Mouse (Mus musculus) midbrain, embryonic 16.5 days (tissue): Measurements from ENCODE around the gene Foxred2. TPM values are rescaled to one million over a fixed set of nuclear protein-coding genes. Genes with fewer than 3 reads are reported as not detected.

Experiments
- ATAC-seq: fragments of 200-750 bp; cut with Nextera tagmentation; 2 replicates; pipeline ENCODE4 v1.8.0; 2017; ENCODE audit warnings: moderate TSS enrichment
- H3K27ac ChIP-seq: fragments of 300-500 bp; sonication (generic); 2 replicates; pipeline ENCODE4 v1.5.1; 2014; ENCODE audit warnings: mild to moderate bottlenecking, low read length, mixed read lengths
- H3K27me3 ChIP-seq: fragments of 300-500 bp; sonication (generic); 2 replicates; pipeline ENCODE4 v1.6.1; 2014; ENCODE audit warnings: low read depth, low read length, mixed read lengths; ENCODE audit not compliant: control insufficient read depth, insufficient read depth
- H3K36me3 ChIP-seq: fragments of 300-500 bp; sonication (generic); 2 replicates; pipeline ENCODE4 v1.6.1; 2014; ENCODE audit warnings: mild to moderate bottlenecking, low read length, moderate library complexity, mixed read lengths; ENCODE audit not compliant: control insufficient read depth, insufficient read depth
- H3K4me1 ChIP-seq: fragments of 300-500 bp; sonication (generic); 2 replicates; pipeline ENCODE4 v1.6.1; 2014; ENCODE audit warnings: mild to moderate bottlenecking, low read length, mixed read lengths; ENCODE audit not compliant: control insufficient read depth, insufficient read depth
- H3K4me2 ChIP-seq: fragments of 300-500 bp; sonication (generic); 2 replicates; pipeline ENCODE4 v1.6.1; 2014; ENCODE audit warnings: mild to moderate bottlenecking, low read length, mixed read lengths
- H3K4me3 ChIP-seq: fragments of 300-500 bp; sonication (generic); 2 replicates; pipeline ENCODE4 v1.5.1; 2014; ENCODE audit warnings: low read depth, mild to moderate bottlenecking, low read length, moderate library complexity, mixed read lengths
- H3K9ac ChIP-seq: fragments of 300-500 bp; sonication (generic); 2 replicates; pipeline ENCODE4 v1.6.1; 2014; ENCODE audit warnings: low read depth, low read length, mixed read lengths
- H3K9me3 ChIP-seq: fragments of 300-500 bp; sonication (generic); replicated peaks from 2 replicates; pipeline ENCODE4 v1.6.1; 2014; ENCODE audit warnings: mild to moderate bottlenecking, low read length, mixed read lengths; ENCODE audit not compliant: control insufficient read depth, poor library complexity, severe bottlenecking
- WGBS: fragments of 180-500 bp; shearing (Covaris S2); extraction: QIAGEN DNeasy Blood & Tissue Kit; methylation state at CpG from one replicate; pipeline ENCODE4 v1.1.7; 2014; 5-methylcytosine and 5-hydroxymethylcytosine counted together
- polyA plus RNA-seq: library from polyadenylated mRNA; unstranded; fragments of >200 nt; fragmentation: Nextera tagmentation; extraction: Ambion mirVana; gene quantifications from 2 replicates; pipeline ENCODE4 v1.2.1, GENCODE M21; 2015

The Foxred2 gene
- polyA plus RNA-seq, 1 experiment from 2014 or later = 11.0 TPM

GRCm38 (mm10) chr15:77904363-77904892, 52.1 kb downstream of the Foxred2 start:
- Histone ChIP-seq H3K4me1 (peaks cover 7% of the 10 kb centered on the region; the same call in 1 of the 2 replicates), H3K4me2 (no peak overlapping the region), H3K36me3 (no peaks in the 10 kb centered on the region), H3K9ac (no peak overlapping the region), H3K4me3 (no peak overlapping the region), H3K27me3 (peaks cover 6% of the 10 kb centered on the region), H3K9me3 (no peaks in the 10 kb centered on the region), H3K27ac (no peak overlapping the region)
- 37% methylated on average over 12 of the region's 12 CpGs for WGBS
- ATAC-seq = no peak

GRCm38 (mm10) chr15:77903176-77903575, 53.3 kb downstream of the Foxred2 start:
- Histone ChIP-seq H3K4me3 (no peak overlapping the region), H3K36me3 (no peaks in the 10 kb centered on the region), H3K9ac (no peak overlapping the region), H3K27ac (no peak overlapping the region), H3K9me3 (no peaks in the 10 kb centered on the region), H3K4me2 (no peak overlapping the region), H3K27me3 (peaks cover 6% of the 10 kb centered on the region), H3K4me1 (peaks cover 7% of the 10 kb centered on the region; the same call in 1 of the 2 replicates)
- WGBS = 48% methylated on average over 5 of the region's 5 CpGs
- ATAC-seq = no peak

- Histone ChIP-seq H3K27ac (no peak overlapping the region), H3K9ac (no peak overlapping the region), H3K4me2 (no peak overlapping the region), H3K4me1 (no peaks in the 10 kb centered on the region), H3K36me3 (no peaks in the 10 kb centered on the region), H3K4me3 (no peak overlapping the region), H3K27me3 (no peaks in the 10 kb centered on the region), H3K9me3 (no peaks in the 10 kb centered on the region)
- WGBS = 87% methylated on average over 13 of the region's 14 CpGs
- no peak for ATAC-seq
Observed at GRCm38 (mm10) chr15:77894926-77895325, 61.6 kb downstream of the Foxred2 start.

GRCm38 (mm10) chr15:77893292-77893691, 63.2 kb downstream of the Foxred2 start:
- H3K4me2 ChIP-seq = no peak overlapping the region
- WGBS = 74% methylated on average over 10 of the region's 10 CpGs
- ATAC-seq = no peak
- no peaks in the 10 kb centered on the region for H3K27me3 ChIP-seq
- no peak overlapping the region for H3K9ac ChIP-seq
- H3K9me3 ChIP-seq = no peaks in the 10 kb centered on the region
- H3K4me3 ChIP-seq = no peak overlapping the region
- no peaks in the 10 kb centered on the region for H3K36me3 ChIP-seq
- no peak overlapping the region for H3K27ac ChIP-seq
- no peaks in the 10 kb centered on the region for H3K4me1 ChIP-seq

GRCm38 (mm10) chr15:77892420-77892819, 64.1 kb downstream of the Foxred2 start:
- Histone ChIP-seq H3K36me3 (no peaks in the 10 kb centered on the region), H3K4me2 (no peak overlapping the region), H3K4me3 (no peak overlapping the region), H3K27me3 (no peaks in the 10 kb centered on the region), H3K9me3 (no peaks in the 10 kb centered on the region), H3K4me1 (no peaks in the 10 kb centered on the region), H3K27ac (no peak overlapping the region), H3K9ac (no peak overlapping the region)
- WGBS = 82% methylated on average over 10 of the region's 10 CpGs
- ATAC-seq = no peak

GRCm38 (mm10) chr15:77891766-77892165, 64.8 kb downstream of the Foxred2 start:
- 83% methylated on average over 8 of the region's 8 CpGs for WGBS
- ATAC-seq = no peak
- no peak overlapping the region for H3K27ac ChIP-seq
- H3K36me3 ChIP-seq = no peaks in the 10 kb centered on the region
- no peaks in the 10 kb centered on the region for H3K9me3 ChIP-seq
- H3K4me3 ChIP-seq = no peak overlapping the region
- no peak overlapping the region for H3K4me2 ChIP-seq
- no peaks in the 10 kb centered on the region for H3K27me3 ChIP-seq
- H3K9ac ChIP-seq = no peak overlapping the region
- no peaks in the 10 kb centered on the region for H3K4me1 ChIP-seq

Other genes with a start within 250 kb of the Foxred2 start
- not detected in 2 replicates for gene Apol9b, start 227.7 kb downstream of the Foxred2 start, polyA plus RNA-seq
- gene Apol8, start 199.7 kb downstream of the Foxred2 start, polyA plus RNA-seq = 0.11 and 0.27 TPM in 2 replicates
- gene Myh9, start 114.5 kb downstream of the Foxred2 start, polyA plus RNA-seq = 9.5 and 11.2 TPM in 2 replicates
- 187 and 190 TPM in 2 replicates for gene Txn2, start 27.7 kb downstream of the Foxred2 start, polyA plus RNA-seq
- 164 and 166 TPM in 2 replicates for gene Eif3d, start 14.1 kb upstream of the Foxred2 start, polyA plus RNA-seq
- 13.4 and 13.6 TPM in 2 replicates for gene Cacng2, start 163.3 kb upstream of the Foxred2 start, polyA plus RNA-seq
- gene Ift27, start 217.4 kb upstream of the Foxred2 start, polyA plus RNA-seq = 90.0 and 104 TPM in 2 replicates
- 1.3 and 1.8 TPM in 2 replicates for gene Pvalb, start 249.7 kb upstream of the Foxred2 start, polyA plus RNA-seq